Mouse (Mus musculus) mesoderm, embryonic 11.5 days (tissue): ENCODE results near the gene Rnf113a2.

ENCODE experiments used
- DNase-seq: peaks from one replicate; pipeline ENCODE4 v3.0.0-alpha.2; 2012; ENCODE audit warnings: low read depth, low spot score

Rnf113a2 gene

DNA sequence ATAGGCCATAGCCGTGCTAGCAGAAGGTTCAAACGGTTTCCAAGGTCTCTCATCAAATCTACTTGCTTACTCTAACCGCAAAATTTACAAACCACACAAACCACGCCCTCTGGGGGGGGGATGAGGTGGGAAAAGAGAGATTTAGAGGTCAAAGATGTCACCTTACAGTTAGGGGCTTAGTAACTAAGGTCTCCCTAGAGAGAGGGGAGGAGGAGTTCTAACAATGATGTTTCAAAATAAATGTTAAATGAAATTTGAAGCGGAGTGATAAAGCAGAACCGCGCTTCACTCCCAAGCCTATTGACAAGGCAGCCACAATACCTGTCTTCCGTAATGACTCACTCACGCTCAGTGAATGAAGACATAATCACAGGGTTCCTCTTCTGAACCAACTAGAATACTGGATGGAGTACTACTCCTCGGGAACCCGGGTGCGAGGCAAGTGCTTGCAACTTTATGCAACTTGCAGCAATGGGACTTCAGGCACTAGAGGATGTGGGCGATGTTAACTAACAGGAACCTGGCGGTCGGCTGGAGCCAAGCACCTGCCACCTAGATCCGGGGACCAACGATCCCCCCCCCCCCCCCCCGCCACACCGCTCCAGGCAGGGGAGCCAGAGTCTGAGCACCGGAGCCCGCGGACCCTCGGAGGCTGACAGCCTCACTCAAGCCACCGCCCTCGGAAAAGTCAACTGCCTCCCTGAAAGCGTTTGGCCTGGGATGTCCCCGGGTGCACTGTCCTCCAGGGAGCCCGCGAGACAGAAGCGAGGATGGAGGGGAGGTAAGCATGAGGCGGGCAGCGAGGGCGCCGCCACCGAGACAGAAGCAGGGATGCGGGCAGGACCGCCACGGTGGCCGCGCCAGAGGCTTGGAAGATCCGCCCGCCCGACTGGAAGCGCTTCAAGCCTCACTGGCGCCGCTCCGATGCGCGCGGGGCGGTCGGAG, 8.8 kb upstream of the Rnf113a2 start:
- peak; percentile 18 for DNase-seq

DNA sequence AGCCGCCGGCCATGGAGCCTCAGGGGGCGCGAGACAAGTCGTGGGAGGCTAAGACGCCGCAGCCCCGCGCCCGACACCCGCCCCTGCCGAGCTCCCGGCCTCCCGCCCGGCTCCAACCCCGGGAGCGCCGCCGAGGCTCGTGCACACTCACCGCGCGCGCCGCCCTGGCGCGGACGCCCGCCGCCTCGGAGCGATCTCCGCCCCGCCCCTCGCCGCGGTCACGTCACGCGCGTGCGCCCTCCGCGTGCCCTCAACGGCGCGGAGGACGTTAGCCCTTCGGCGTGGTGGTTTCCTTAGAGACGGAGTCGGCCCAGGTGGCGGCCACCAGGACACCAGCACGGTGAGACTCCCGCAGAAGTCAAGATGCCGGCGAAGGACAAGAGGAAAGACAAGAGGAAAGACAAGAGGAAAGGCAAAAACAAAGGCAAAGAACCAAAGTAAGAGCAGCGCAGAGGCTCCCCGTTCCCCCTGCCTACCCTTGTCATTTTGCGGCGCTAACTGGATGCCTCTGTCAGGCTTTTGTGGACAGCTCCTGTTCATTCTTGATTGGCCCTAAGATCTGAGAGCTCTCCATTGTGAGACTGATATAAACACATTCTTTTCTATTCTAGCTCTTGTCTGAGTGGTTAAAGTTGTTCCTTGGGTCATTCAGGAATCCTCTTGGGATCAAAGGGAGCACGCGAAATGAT, 8.0 kb upstream of the Rnf113a2 start, which contains the start of the genes Entpd5 and Bbof1:
Gene Entpd5 (minus strand): TSS at position 211 of the 689 bp plus-strand sequence.
Gene Bbof1 (plus strand): TSS at position 253 of the 689 bp plus-strand sequence.
- DNase-seq, result peak; percentile 87

DNA sequence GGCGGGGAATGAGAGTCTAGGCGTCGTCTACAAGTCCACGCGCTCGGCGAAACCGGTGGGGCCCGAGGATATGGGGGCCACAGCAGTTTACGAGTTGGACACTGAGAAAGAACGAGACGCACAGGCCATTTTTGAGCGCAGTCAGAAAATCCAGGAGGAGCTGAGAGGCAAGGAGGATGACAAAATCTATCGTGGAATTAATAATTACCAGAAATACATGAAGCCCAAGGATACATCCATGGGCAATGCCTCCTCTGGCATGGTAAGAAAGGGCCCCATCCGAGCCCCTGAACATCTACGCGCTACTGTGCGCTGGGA, 568 bp downstream of the Rnf113a2 start:
- DNase-seq, result no peak

DNA sequence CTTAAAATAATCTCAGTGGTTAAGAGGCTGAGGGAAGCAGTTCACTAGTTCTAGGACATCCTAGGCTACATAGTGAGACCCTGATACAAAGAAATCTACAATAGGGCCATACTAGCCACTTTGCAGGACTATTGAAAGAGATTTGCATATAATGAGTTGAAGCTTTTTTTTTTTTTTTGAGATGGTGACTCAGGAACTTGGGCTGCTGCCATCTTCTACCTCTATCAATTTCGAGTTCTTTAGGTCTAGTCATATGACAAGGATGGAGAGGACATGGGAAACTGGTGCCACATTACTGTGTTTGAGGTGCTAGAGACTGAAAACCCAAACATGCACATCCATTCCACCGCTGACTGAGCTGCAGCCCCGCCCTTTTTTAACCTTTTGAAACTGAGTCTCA, 7.0 kb downstream of the Rnf113a2 start:
- DNase-seq, result no peak

DNA sequence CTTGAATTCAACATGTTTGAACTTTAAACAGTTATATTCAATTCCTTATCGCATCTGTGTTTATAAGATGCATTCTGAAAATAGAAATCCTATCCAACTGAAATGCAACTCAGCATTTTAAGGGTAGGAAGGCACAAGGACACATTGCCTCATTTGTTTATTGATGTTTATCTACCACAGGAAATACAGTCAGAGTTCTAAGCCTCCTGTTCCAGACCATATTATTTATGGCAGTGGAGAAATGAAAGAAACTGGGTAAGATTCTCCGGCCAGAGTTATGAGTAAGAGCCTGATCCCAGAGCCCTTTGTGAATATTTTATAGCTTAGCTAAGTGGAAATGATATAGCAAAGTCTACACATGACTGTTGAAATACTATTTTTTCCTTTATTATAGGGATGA, 12.8 kb downstream of the Rnf113a2 start:
- no peak for DNase-seq

DNA sequence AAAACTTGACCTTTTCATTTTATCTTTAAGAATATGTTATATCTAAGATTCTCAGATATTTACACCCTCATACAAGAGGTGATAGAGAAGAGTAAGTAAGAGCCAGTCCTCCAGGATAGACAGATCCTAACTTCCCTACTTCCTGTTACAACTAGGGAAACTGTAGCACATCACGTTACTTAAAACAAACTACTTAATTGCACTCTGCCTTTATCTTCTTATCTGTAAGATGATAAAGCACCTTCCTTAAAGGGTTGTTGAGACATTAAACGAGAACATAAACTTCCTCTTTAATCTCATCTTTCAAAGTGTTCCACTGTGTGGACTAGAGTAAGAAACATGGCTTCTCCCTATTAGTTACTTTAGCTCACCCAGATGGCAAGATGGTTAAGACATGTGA, 21.7 kb downstream of the Rnf113a2 start:
- no peak for DNase-seq

DNA sequence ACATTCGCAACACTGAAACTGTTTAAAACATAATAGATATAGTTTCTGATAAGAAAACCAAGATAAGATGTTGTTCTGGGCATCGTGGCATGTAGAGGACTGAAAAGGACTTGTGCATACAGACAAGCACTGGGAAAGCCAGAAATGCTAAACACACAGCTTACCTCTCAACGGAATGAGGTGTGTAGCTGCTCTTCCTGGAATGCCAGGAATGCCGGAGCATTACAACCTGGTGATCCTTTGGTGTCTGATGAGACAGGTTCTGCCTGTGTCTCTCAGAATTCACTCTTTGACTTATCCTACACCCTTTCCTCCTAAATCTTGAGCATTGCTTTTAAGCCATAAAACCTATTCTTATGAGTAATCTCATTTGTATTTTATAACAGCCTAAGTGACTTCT, 25.5 kb downstream of the Rnf113a2 start:
- DNase-seq, result no peak

DNA sequence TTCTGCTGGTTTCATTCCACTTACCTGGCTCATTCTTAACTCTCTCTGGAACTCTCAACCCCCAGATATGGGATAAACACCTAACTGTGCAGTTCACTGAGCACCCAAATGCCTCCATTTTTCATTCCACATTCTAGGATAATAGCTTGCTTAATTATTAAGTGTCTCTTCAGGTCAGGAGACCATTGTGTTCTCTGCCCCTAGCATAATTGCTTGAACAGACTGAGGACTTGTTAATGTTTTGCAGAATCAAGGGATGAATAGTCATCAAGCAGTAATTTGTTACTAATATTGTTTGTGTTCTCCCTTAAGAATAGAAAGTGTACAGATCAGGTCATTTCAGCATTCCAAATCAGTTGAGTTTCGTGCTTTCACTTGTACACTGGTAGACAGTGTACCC, 30.4 kb downstream of the Rnf113a2 start:
- no peak for DNase-seq

DNA sequence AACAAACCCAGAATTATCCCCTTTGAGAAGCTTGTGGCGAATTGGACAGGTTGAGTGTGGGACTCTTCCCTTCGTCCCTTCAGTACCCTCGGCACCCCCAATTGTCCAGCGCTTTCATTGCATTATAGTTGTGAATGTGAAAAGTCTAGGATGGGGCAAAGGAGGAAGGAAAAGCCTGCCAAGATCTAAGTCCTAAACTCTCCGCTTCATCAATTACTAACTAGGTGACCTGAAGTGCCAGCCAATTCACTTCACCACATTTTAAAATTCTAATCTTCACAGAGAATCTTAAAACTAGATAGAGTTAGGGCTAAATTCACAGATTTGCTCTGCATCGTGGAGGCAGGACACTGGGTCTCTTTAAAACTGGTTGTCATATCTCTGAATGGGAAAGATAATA, 31.2 kb downstream of the Rnf113a2 start:
- DNase-seq, result no peak

DNA sequence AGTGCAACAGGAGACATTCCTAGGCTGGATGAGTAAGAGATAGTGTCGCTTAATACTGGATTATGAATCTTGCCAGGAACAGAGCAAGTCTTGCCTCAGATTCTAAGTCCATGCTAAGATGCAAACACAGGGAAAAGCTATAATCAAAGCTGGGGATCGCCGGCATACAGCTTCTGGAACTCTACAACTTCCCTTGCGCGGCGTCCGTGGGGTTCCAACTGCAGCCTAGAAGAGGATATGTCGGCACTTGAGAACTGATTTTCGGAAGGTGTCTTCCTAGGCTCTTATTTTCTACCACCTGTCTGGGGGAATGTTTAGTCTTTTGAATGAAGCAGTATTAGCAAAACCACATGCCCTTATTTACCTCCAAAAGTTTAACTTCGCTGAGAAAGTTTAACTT, 32.9 kb downstream of the Rnf113a2 start:
- no peak for DNase-seq

DNA sequence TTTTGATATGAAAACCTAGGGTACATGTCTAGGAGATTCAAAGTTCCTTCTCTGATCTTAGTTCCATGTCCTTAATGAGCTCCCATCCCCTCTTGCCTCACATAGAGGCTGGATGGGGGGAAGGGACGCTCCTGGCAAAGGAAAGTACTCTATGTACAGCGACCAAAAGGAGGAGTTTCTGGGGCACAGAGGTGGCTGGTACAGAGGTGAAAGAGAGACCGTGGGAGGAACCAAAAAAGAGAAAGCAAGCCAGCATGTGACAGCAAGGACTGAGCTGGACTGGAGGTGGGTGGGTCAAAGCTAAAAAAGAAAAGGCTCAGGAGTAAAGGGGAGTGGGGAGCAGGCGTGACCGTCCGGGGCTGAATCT, 33.3 kb downstream of the Rnf113a2 start:
- DNase-seq, result no peak

DNA sequence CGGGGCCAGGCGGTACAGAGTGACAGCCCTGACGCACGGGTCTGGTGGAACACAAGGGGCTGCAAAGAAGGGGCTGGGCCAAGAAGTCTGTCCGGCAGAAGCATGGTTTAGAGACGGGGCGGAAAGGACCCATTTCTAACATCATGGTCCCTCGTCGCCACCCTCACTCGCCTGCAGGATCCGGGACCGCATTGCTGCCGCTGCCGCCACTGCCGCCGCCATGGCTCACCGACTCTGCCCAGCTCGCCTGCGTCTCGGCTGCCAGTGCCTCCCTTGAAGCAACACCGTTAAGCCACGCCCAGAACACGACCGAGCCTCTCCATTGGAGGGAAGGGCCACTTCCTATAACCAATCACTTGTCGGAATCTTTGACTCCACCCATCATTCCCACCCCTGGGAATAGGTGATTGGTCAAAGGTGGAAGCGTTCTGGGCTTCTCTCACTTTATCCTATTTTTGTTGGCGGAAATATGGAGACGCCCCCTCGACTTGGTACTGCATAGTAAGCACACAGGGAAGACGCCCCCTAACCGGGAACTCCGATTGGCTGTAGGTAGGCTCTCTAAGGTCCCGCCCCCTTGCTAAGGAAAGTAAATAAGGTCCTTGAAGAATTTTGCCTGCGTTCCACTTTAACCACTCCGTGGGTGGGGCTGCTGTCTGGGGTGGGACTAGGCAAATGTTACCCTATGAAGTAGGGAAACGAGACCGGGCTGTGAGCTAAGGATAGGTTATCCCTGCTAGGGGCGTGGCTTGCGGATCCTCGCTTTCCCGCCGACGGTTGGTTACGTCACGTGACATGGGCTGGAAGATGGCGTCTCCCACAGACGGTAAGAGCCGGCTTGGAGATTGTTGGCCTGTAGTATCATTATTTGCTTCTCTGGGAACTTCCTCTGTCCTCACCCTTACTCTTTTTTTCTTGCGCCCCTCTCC, 34.0 kb downstream of the Rnf113a2 start, which contains the start of the genes Aldh6a1 and Lin52:
Gene Aldh6a1 (minus strand): TSS at position 287 of the 929 bp plus-strand sequence.
Gene Lin52 (plus strand): TSS at position 705 of the 929 bp plus-strand sequence.
- DNase-seq, result peak; percentile 99

DNA sequence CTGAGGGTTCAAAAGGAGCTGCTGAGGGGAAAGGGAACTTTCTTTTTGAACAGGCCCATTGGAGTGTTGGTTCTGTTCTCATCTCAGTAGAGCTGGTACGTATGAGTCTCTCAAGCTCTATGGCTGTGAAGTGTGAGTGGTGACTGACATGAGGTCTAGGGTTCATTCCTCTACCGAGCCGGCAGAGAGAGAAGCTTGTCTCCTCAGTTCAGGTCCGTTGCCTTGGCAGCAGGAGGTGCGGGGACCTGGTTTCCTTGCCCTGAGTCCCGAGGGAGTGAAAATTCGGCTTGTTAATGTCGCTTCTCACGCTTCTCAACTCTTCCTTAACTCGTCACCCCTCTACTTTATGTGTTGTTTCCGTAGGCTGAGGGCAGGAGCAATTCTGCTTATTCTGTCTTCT, 34.8 kb downstream of the Rnf113a2 start:
- peak; percentile 15 for DNase-seq

DNA sequence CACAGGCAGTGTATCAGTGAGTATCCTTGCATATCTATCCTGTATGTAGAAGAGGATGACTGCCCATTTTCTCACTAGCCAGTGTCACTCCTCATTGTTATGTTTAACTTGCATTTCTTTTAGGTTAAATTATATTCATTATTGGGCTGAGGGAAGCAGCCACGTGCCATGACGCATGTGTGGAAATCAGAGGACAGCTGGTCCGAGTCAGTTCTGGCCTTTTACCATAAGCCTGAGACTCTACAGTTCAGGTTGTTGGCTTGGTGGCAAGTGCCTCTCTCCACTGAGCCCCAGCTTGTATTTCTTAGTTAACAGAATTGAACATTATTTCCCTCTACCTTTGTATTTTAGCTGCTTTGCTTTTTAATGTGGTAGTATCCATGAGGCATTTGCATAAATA, 39.9 kb downstream of the Rnf113a2 start:
- no peak for DNase-seq

DNA sequence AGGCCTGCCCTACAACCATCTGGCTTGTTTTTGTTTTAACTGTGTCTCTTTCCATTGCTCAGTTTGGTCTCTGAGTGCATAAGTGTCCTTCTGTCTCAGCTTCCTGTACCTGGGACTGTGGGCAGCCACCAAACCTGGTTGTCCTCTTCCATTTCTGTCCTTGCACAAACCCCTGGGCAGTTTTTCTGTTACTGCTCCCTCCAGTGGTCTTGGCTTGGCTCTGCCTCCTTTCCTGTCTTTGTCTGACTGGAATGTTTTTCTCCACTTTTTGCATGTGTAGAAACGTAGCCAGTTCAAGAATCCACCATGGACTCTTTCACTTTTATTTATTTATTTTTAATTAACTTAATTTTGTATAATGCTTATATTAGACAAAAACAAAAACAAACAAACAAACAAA, 42.8 kb downstream of the Rnf113a2 start:
- DNase-seq, result no peak

DNA sequence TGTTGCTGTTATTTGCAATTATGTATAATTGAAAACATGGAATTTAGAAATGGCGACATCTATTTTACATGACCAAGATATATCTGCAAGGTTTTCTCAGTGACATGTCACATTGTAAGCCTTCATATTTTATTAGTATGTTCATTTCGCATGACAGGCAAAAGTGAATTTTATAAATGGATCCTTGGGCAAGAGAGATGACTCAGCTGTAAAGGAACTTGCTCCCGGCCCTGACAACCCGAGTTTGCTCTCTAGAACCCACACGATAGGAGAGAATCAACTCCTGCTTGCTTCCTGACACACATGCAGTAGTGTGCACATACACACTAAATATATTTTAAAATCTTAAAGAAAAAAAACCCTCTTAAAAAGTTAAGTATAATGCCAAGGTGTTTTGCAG, 44.4 kb downstream of the Rnf113a2 start:
- no peak for DNase-seq

DNA sequence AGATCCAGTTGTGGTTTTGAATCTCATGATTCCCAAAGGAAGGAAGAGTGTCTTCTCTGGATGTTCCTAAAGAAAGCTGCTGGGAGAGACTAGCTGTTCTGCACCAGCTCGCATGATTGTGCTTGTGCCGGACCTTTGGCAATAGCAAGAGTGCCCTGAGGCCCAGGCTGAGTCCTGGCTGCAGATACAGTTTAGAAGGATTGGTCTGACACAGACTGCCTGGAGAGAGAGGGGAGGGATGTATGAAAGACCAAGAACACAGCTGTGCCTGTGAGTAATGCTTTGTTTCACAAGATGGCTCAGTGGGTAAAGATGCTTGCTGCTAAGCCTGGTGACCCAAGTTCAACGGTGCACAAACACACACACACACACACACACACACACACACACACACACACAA, 45.9 kb downstream of the Rnf113a2 start:
- no peak for DNase-seq
